Mouse (Mus musculus) heart, adult 2 months (tissue): ENCODE data around the gene B4galt4. TPM values are rescaled to one million over a fixed set of nuclear protein-coding genes. Genes with fewer than 3 reads are reported as not detected.
"Not testable (repeated sequence)": the region's sequence is repeated elsewhere in the genome, so short reads cannot be mapped to it uniquely, and the experiment has no call there.

Experiments used
- DNase-seq, 2 experiments: peaks; one replicate each; pipeline ENCODE4 v3.0.0; 2021
- H3K27ac ChIP-seq: fragments of 200-600 bp; 2 replicates; pipeline ENCODE4 v1.8.1; 2022
- H3K27me3 ChIP-seq: fragments of 200-500 bp; 2 replicates; pipeline ENCODE4 v1.6.1; 2012; ENCODE audit warnings: mild to moderate bottlenecking, low read length, inconsistent platforms, mixed read lengths; ENCODE audit not compliant: control insufficient read depth, insufficient read depth
- H3K36me3 ChIP-seq: fragments of 200-500 bp; 2 replicates; pipeline ENCODE4 v1.6.1; 2012; ENCODE audit warnings: low read length, inconsistent platforms; ENCODE audit not compliant: control insufficient read depth, insufficient read depth
- H3K4me1 ChIP-seq: fragments of 200-500 bp; 2 replicates; pipeline ENCODE4 v1.6.1; 2011; ENCODE audit warnings: low read length; ENCODE audit not compliant: control insufficient read depth, insufficient read depth
- H3K4me3 ChIP-seq: fragments of 200-600 bp; 2 replicates; pipeline ENCODE4 v1.8.1; 2022
- H3K79me2 ChIP-seq: fragments of 200-500 bp; replicated peaks from 2 replicates; pipeline ENCODE4 v1.6.1; 2012; ENCODE audit warnings: mild to moderate bottlenecking, inconsistent platforms, low read length, moderate library complexity, mixed read lengths; ENCODE audit not compliant: control insufficient read depth, insufficient read depth
- H3K9ac ChIP-seq: fragments of 200-500 bp; 2 replicates; pipeline ENCODE4 v1.6.1; 2012; ENCODE audit warnings: low read depth, mild to moderate bottlenecking, control low read depth, inconsistent platforms, low read length, mixed read lengths
- CTCF ChIP-seq: fragments of 200-600 bp; IDR thresholded peaks from 2 replicates; pipeline ENCODE4 v1.8.1; 2022; ENCODE audit warnings: antibody characterized with exemption, mild to moderate bottlenecking, moderate library complexity
- EP300 ChIP-seq: fragments of 200-500 bp; IDR thresholded peaks from 2 replicates; pipeline ENCODE4 v1.6.1; 2011; ENCODE audit warnings: low read depth, low read length, control low read depth; ENCODE audit not compliant: insufficient read depth
- POLR2A ChIP-seq: fragments of 200-500 bp; IDR thresholded peaks from 2 replicates; pipeline ENCODE4 v1.6.1; 2011; ENCODE audit warnings: mild to moderate bottlenecking, low read depth, low read length, control low read depth; ENCODE audit not compliant: insufficient read depth
- WGBS: fragments of 180-500 bp; shearing (Covaris S2); methylation state at CpG from one replicate; pipeline ENCODE4 v1.1.7; 2018; 5-methylcytosine and 5-hydroxymethylcytosine counted together
- intact Hi-C: fragments of 180-260 bp; cut with DNase I; formaldehyde crosslinking; loops from one replicate; pipeline ENCODE4 v1.15.1; 2025
- polyA plus RNA-seq: library from polyadenylated mRNA; depleted of rRNA; stranded (reverse); fragments of >200 nt; gene quantifications from 2 replicates; pipeline ENCODE4 v1.2.3, GENCODE M21; 2012
- total RNA-seq, 2 experiments: library from RNA; stranded (reverse); gene quantifications; 2 replicates each; pipeline ENCODE4 v1.2.3; 2021

The B4galt4 gene
- total and polyA plus RNA-seq, 3 experiments: 6.4 to 13.2 (median 8.1) TPM

GRCm38 (mm10) chr16:38708962-38709520 is 33.0 kb upstream of the B4galt4 start:
- TF ChIP-seq CTCF: peak; percentile 52
- no peak for TF ChIP-seq POLR2A
- 32% methylated on average over 7 of the region's 7 CpGs for WGBS
- H3K36me3 ChIP-seq: peaks cover 12% of the 10 kb centered on the region
- H3K4me3 ChIP-seq: peak overlapping the region; percentile 43
- no peak for DNase-seq
- H3K79me2 ChIP-seq: peaks cover 4% of the 10 kb centered on the region; the same call in 1 of the 2 replicates
- no peak overlapping the region for H3K9ac ChIP-seq
- H3K27me3 ChIP-seq: no peaks in the 10 kb centered on the region
- intact Hi-C loops: no loop called here
- peaks cover 18% of the 10 kb centered on the region for H3K4me1 ChIP-seq
- peak overlapping the region; percentile 8 for H3K27ac ChIP-seq

- peak overlapping the region; percentile 49 for H3K9ac ChIP-seq
- intact Hi-C loops: no loop called here
Measured at GRCm38 (mm10) chr16:38711245-38711644, 30.8 kb upstream of the B4galt4 start.

GRCm38 (mm10) chr16:38712105-38712504 is 30.0 kb upstream of the B4galt4 start:
- DNase-seq: peak in 1 of 2 experiments; percentile 55
- H3K27me3 ChIP-seq: no peaks in the 10 kb centered on the region

More at GRCm38 (mm10) chr16:38711245-38711644, 30.8 kb upstream of the B4galt4 start:
- WGBS: 20% methylated on average over 4 of the region's 4 CpGs
- peak overlapping the region; percentile 97 for H3K27ac ChIP-seq
- TF ChIP-seq EP300 (no peak), CTCF (no peak), POLR2A (no peak)
- peaks cover 5% of the 10 kb centered on the region for H3K36me3 ChIP-seq
- H3K4me3 ChIP-seq: peak overlapping the region; percentile 90
- H3K4me1 ChIP-seq: peaks cover 15% of the 10 kb centered on the region
- H3K27me3 ChIP-seq: no peaks in the 10 kb centered on the region
- H3K79me2 ChIP-seq: peaks cover 4% of the 10 kb centered on the region; the same call in 1 of the 2 replicates
- no peak for DNase-seq

GRCm38 (mm10) chr16:38712581-38713403 is 29.3 kb upstream of the B4galt4 start, which contains the start of gene Arhgap31:
TSS of gene Arhgap31 (minus strand) at chr16:38713274.
- peak; percentile 92 to 93 for DNase-seq
- H3K27ac ChIP-seq: peak within 1 kb of the TSS; percentile 97
- no peaks in the 10 kb centered on the region; the same call in 1 of the 2 replicates for H3K36me3 ChIP-seq
- no peaks in the 10 kb centered on the region for H3K27me3 ChIP-seq
- H3K4me1 ChIP-seq: peaks cover 8% of the 10 kb centered on the region
- under 1% methylated on average over 74 of the region's 74 CpGs for WGBS
- peak within 1 kb of the TSS; percentile 90 for H3K4me3 ChIP-seq
- H3K9ac ChIP-seq: peak within 1 kb of the TSS; percentile 99
- no peak; the same call in 1 of the 2 replicates for TF ChIP-seq POLR2A
- TF ChIP-seq EP300: peak; percentile 88
- TF ChIP-seq CTCF: no peak; the same call in 1 of the 2 replicates
- intact Hi-C loops: no loop called here
- H3K79me2 ChIP-seq: peaks cover 4% of the 10 kb centered on the region; the same call in 1 of the 2 replicates

More at GRCm38 (mm10) chr16:38712105-38712504, 30.0 kb upstream of the B4galt4 start:
- 10% methylated on average over 12 of the region's 12 CpGs for WGBS
- Histone ChIP-seq H3K79me2 (peaks cover 4% of the 10 kb centered on the region; the same call in 1 of the 2 replicates), H3K4me1 (peaks cover 11% of the 10 kb centered on the region), H3K27ac (peak overlapping the region; percentile 97), H3K9ac (peak overlapping the region; percentile 99), H3K36me3 (peaks cover 2% of the 10 kb centered on the region), H3K4me3 (peak overlapping the region; percentile 90)
- TF ChIP-seq POLR2A (0 out of 2 replicates have a peak, but pooled peaks have one; percentile 21), CTCF (no peak)
- intact Hi-C loops: no loop called here

- Histone ChIP-seq H3K27ac (peak overlapping the region; percentile 97), H3K4me1 (peaks cover 8% of the 10 kb centered on the region), H3K4me3 (peak overlapping the region; percentile 90), H3K36me3 (no peaks in the 10 kb centered on the region; the same call in 1 of the 2 replicates), H3K79me2 (peaks cover 4% of the 10 kb centered on the region; the same call in 1 of the 2 replicates), H3K9ac (peak overlapping the region; percentile 69), H3K27me3 (no peaks in the 10 kb centered on the region)
- 6% methylated on average over 17 of the region's 17 CpGs for WGBS
- DNase-seq: no peak
- intact Hi-C loops: no loop called here
- no peak for TF ChIP-seq EP300
- TF ChIP-seq POLR2A: peak; percentile 76; the same call in 1 of the 2 replicates
Measured at GRCm38 (mm10) chr16:38713404-38714258, 28.4 kb upstream of the B4galt4 start.

- DNase-seq, H3K36me3 ChIP-seq, H3K79me2 ChIP-seq, H3K27me3 ChIP-seq, intact Hi-C loops, H3K4me1 ChIP-seq: not testable (repeated sequence)
- 22% methylated on average over 11 of the region's 12 CpGs for WGBS
- Histone ChIP-seq H3K27ac (peak overlapping the region; percentile 97), H3K4me3 (peak overlapping the region; percentile 6), H3K9ac (peak overlapping the region; percentile 69)
Measured at GRCm38 (mm10) chr16:38714259-38714526, 27.9 kb upstream of the B4galt4 start.
